ENCODE assay signal across 11 mouse cellular contexts in the genomic region with DNA sequence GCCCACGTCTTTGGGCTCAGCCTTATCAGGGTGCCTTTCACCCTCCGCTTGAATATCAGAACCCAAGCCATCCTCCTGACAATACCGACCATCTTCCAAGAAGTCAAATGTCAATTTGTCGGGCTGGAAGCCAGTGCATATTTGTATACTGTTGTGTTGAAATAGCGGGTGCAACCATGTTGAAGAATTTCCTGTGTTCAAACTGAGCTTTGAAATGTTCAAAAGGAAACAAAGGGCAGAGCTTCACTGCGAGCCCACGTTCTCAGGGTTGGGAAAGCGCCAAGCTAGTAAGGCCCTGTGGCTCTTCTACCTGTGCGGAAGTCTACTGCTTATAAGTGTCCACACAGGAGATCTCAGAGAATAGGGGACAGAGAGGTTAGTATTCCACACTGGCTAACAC.
A peak's percentile ranks its signal among the peaks of the same experiment; 100 is the strongest.
DNase-seq lines count a peak whose midpoint lies in the region; ATAC-seq and TF ChIP-seq lines count a peak whose summit lies in the region.
"Had no signal": no experiment of that assay in that cellular context is flagged by ENCODE, and none has a peak within 500 bp of the region (broad histone marks: within the 10 kb centered on the region; RNA-seq: fewer than 3 reads in every experiment).

No protein-coding gene starts in this region.

- peak overlapping the region; percentile 74; the same call in 1 of the 2 replicates for H3K27ac ChIP-seq in hindbrain, embryonic 13.5 days
- H3K27ac ChIP-seq in hindbrain, postnatal 0 days = no peak overlapping the region
- H3K27ac ChIP-seq: hindbrain, embryonic 10.5 days had no signal

- H3K9me3 ChIP-seq in hindbrain, embryonic 13.5 days = no peaks in the 10 kb centered on the region
- no peaks in the 10 kb centered on the region for H3K9me3 ChIP-seq in hindbrain, postnatal 0 days (ENCODE audit: low read length)
- H3K9me3 ChIP-seq: hindbrain, embryonic 10.5 days had no signal

- H3K36me3 ChIP-seq in hindbrain, embryonic 13.5 days = no peaks in the 10 kb centered on the region
- no peaks in the 10 kb centered on the region for H3K36me3 ChIP-seq in hindbrain, postnatal 0 days (ENCODE audit: insufficient read depth, low read length)
- H3K36me3 ChIP-seq: hindbrain, embryonic 10.5 days had no signal

- no peak for ATAC-seq in hindbrain, embryonic 13.5 days (ENCODE audit: low FRiP score)
- no peak for ATAC-seq in hindbrain, postnatal 0 days
- ATAC-seq in hematopoietic stem cell, adult 5-6 weeks (replicated peaks in 1 of 2; ENCODE audit: insufficient read depth in 1 of 2, low FRiP score in 2 of 2, low TSS enrichment in 1 of 2, low read depth in 1 of 2, poor library complexity in 2 of 2, severe bottlenecking in 2 of 2) = peak; percentile 3 to 4; a peak in 1 of 4 replicates
- ATAC-seq in frontal cortex, adult (ENCODE audit: low TSS enrichment) = no peak

- DNase-seq in hindbrain, postnatal 0 days (ENCODE audit: low spot score) = no peak
- DNase-seq in CD4-positive helper T cell, adult 2 months (ENCODE audit: low read depth, low spot score) = peak; percentile 63
- peak; percentile 62 for DNase-seq in lung, postnatal 10 days
- DNase-seq in spleen, adult 12 weeks (ENCODE audit: low spot score) = no peak
- DNase-seq in adrenal gland, adult (ENCODE audit: inconsistent age in 2 of 2, low spot score in 1 of 2) = no peak
- DNase-seq: gastrocnemius, postnatal 25 days; right cerebral cortex, postnatal 4 days had no signal

- 0 out of 2 replicates have a peak, but pooled peaks cover 4% of the 10 kb centered on the region for H3K27me3 ChIP-seq in hindbrain, embryonic 13.5 days
- H3K27me3 ChIP-seq in hindbrain, postnatal 0 days (ENCODE audit: insufficient read depth, low read length) = no peaks in the 10 kb centered on the region

- no peak overlapping the region for H3K4me2 ChIP-seq in hindbrain, embryonic 13.5 days
- no peak overlapping the region for H3K4me2 ChIP-seq in hindbrain, postnatal 0 days (ENCODE audit: low read depth, low read length)

- H3K4me3 ChIP-seq in hindbrain, embryonic 13.5 days = no peak overlapping the region
- no peak overlapping the region for H3K4me3 ChIP-seq in hindbrain, postnatal 0 days (ENCODE audit: low read length)
- H3K4me3 ChIP-seq: hindbrain, embryonic 10.5 days had no signal

- TF ChIP-seq CTCF in hindbrain, postnatal 0 days (IDR thresholded peaks at IDR 0.05; ENCODE audit: low read depth) = no peak

- peaks cover 25% of the 10 kb centered on the region for H3K4me1 ChIP-seq in hindbrain, embryonic 13.5 days (replicated peaks)
- peaks cover 10% of the 10 kb centered on the region for H3K4me1 ChIP-seq in hindbrain, postnatal 0 days (ENCODE audit: insufficient read depth, low read length)

- WGBS in hindbrain, embryonic 13.5 days = 77% methylated on average over 9 of the region's 9 CpGs
- 75% methylated on average over 9 of the region's 9 CpGs for WGBS in hindbrain, postnatal 0 days

- no peak overlapping the region for H3K9ac ChIP-seq in hindbrain, embryonic 13.5 days
- no peak overlapping the region for H3K9ac ChIP-seq in hindbrain, postnatal 0 days (replicated peaks; ENCODE audit: low read length)

Comparison
In these comparisons a context has a peak if more than half of its experiments do, and no peak if none do; other contexts are left out.
1. ATAC-seq: peak in hematopoietic stem cell, adult 5-6 weeks (2 of 2); none in hindbrain, embryonic 13.5 days (single experiment), hindbrain, postnatal 0 days (single experiment) and frontal cortex, adult (single experiment).
2. DNase-seq: peak in CD4-positive helper T cell, adult 2 months (single experiment) and lung, postnatal 10 days (single experiment); none in hindbrain, postnatal 0 days (single experiment), spleen, adult 12 weeks (single experiment) and adrenal gland, adult (0 of 2).